Mouse (Mus musculus) thymus, adult 2 months (tissue): ENCODE data around the gene Clmn. TPM values are rescaled to one million over a fixed set of nuclear protein-coding genes. Genes with fewer than 3 reads are reported as not detected.

Experiments used
- DNase-seq: peaks from one replicate; pipeline ENCODE4 v3.0.0; 2021
- H3K27ac ChIP-seq: fragments of 200-500 bp; 2 replicates; pipeline ENCODE4 v1.5.1; 2012; ENCODE audit warnings: low read length, control low read depth; ENCODE audit not compliant: control insufficient read depth, insufficient read depth
- H3K27me3 ChIP-seq: fragments of 200-500 bp; 2 replicates; pipeline ENCODE4 v1.6.1; 2012; ENCODE audit warnings: mild to moderate bottlenecking, low read length, moderate library complexity, mixed read lengths; ENCODE audit not compliant: control insufficient read depth, insufficient read depth
- H3K36me3 ChIP-seq: fragments of 200-500 bp; 2 replicates; pipeline ENCODE4 v1.6.1; 2012; ENCODE audit warnings: mild to moderate bottlenecking, low read length, moderate library complexity; ENCODE audit not compliant: control insufficient read depth, insufficient read depth
- H3K4me1 ChIP-seq: fragments of 200-500 bp; replicated peaks from 2 replicates; pipeline ENCODE4 v1.6.1; 2012; ENCODE audit warnings: low read length; ENCODE audit not compliant: control insufficient read depth, insufficient read depth
- H3K4me3 ChIP-seq: fragments of 200-500 bp; 2 replicates; pipeline ENCODE4 v1.5.1; 2012; ENCODE audit warnings: mild to moderate bottlenecking, low read length, control low read depth, moderate library complexity; ENCODE audit not compliant: control insufficient read depth, insufficient read depth
- CTCF ChIP-seq: fragments of 200-500 bp; IDR thresholded peaks from 2 replicates; pipeline ENCODE4 v1.5.1; 2012; ENCODE audit warnings: mild to moderate bottlenecking, control low read depth, low read length, moderate library complexity, borderline replicate concordance; ENCODE audit not compliant: control insufficient read depth, poor library complexity, insufficient read depth; ENCODE audit errors: extremely low read depth
- POLR2A ChIP-seq: fragments of 200-500 bp; IDR thresholded peaks from 2 replicates; pipeline ENCODE4 v1.6.1; 2012; ENCODE audit warnings: mild to moderate bottlenecking, low read length, control low read depth, moderate library complexity; ENCODE audit not compliant: control insufficient read depth, poor library complexity, insufficient read depth; ENCODE audit errors: extremely low read depth
- WGBS: fragments of 180-500 bp; shearing (Covaris S2); methylation state at CpG from one replicate; pipeline ENCODE4 v1.1.7; 2018; 5-methylcytosine and 5-hydroxymethylcytosine counted together
- polyA plus RNA-seq: library from polyadenylated mRNA; depleted of rRNA; stranded (reverse); fragments of >200 nt; gene quantifications from 2 replicates; pipeline ENCODE4 v1.2.3, GENCODE M21; 2012

The Clmn gene
- polyA plus RNA-seq, 1 experiment: 1.0 TPM

- H3K4me3 ChIP-seq: no peak overlapping the region
- no peaks in the 10 kb centered on the region for H3K36me3 ChIP-seq
- no peak for DNase-seq
- no peak for TF ChIP-seq POLR2A
- no peak for TF ChIP-seq CTCF
- no peaks in the 10 kb centered on the region for H3K4me1 ChIP-seq
- no peaks in the 10 kb centered on the region; the same call in 1 of the 2 replicates for H3K27me3 ChIP-seq
- WGBS: 91% methylated on average over 6 of the region's 6 CpGs
- no peak overlapping the region for H3K27ac ChIP-seq
These were observed 3.0 kb upstream of the Clmn start for GRCm38 (mm10) chr12:104867851-104868250.

GRCm38 (mm10) chr12:104865166-104865535 lies 275 bp upstream of the Clmn start:
- H3K36me3 ChIP-seq: no peaks in the 10 kb centered on the region
- no peaks in the 10 kb centered on the region; the same call in 1 of the 2 replicates for H3K27me3 ChIP-seq
- TF ChIP-seq CTCF: no peak
- TF ChIP-seq POLR2A: no peak
- WGBS: 15% methylated on average over 7 of the region's 10 CpGs
- H3K4me3 ChIP-seq: no peak overlapping the region
- no peak for DNase-seq
- H3K4me1 ChIP-seq: no peaks in the 10 kb centered on the region
- no peak overlapping the region for H3K27ac ChIP-seq

- Histone ChIP-seq H3K36me3 (no peaks in the 10 kb centered on the region), H3K27ac (no peak overlapping the region), H3K4me3 (no peak overlapping the region), H3K27me3 (no peaks in the 10 kb centered on the region; the same call in 1 of the 2 replicates), H3K4me1 (no peaks in the 10 kb centered on the region)
- no peak for TF ChIP-seq POLR2A
- TF ChIP-seq CTCF: no peak
- DNase-seq: no peak
- WGBS: 73% methylated on average over 7 of the region's 7 CpGs
These were observed 1.2 kb downstream of the Clmn start for GRCm38 (mm10) chr12:104863653-104864052.

GRCm38 (mm10) chr12:104859140-104859539 lies 5.7 kb downstream of the Clmn start:
- no peaks in the 10 kb centered on the region; the same call in 1 of the 2 replicates for H3K27me3 ChIP-seq
- TF ChIP-seq CTCF: no peak
- no peak for TF ChIP-seq POLR2A
- no peaks in the 10 kb centered on the region for H3K4me1 ChIP-seq
- H3K4me3 ChIP-seq: no peak overlapping the region
- no peaks in the 10 kb centered on the region for H3K36me3 ChIP-seq
- no peak overlapping the region for H3K27ac ChIP-seq
- DNase-seq: no peak
- WGBS: 84% methylated on average over 7 of the region's 7 CpGs

- DNase-seq: no peak
- WGBS: 97% methylated on average over 5 of the region's 5 CpGs
- Histone ChIP-seq H3K4me1 (no peaks in the 10 kb centered on the region), H3K27ac (no peak overlapping the region), H3K36me3 (no peaks in the 10 kb centered on the region), H3K4me3 (no peak overlapping the region), H3K27me3 (no peaks in the 10 kb centered on the region; the same call in 1 of the 2 replicates)
- TF ChIP-seq CTCF: no peak
- no peak for TF ChIP-seq POLR2A
These were observed 6.1 kb downstream of the Clmn start for GRCm38 (mm10) chr12:104858732-104859131.

GRCm38 (mm10) chr12:104857614-104858013 lies 7.3 kb downstream of the Clmn start:
- Histone ChIP-seq H3K4me3 (no peak overlapping the region), H3K36me3 (no peaks in the 10 kb centered on the region), H3K27ac (no peak overlapping the region), H3K27me3 (no peaks in the 10 kb centered on the region), H3K4me1 (no peaks in the 10 kb centered on the region)
- TF ChIP-seq CTCF (no peak), POLR2A (no peak)
- DNase-seq: no peak
- 87% methylated on average over 10 of the region's 10 CpGs for WGBS

GRCm38 (mm10) chr12:104856540-104856939 lies 8.3 kb downstream of the Clmn start:
- no peak for DNase-seq
- H3K36me3 ChIP-seq: no peaks in the 10 kb centered on the region
- TF ChIP-seq CTCF (no peak), POLR2A (no peak)
- no peaks in the 10 kb centered on the region for H3K4me1 ChIP-seq
- H3K27me3 ChIP-seq: no peaks in the 10 kb centered on the region
- no peak overlapping the region for H3K27ac ChIP-seq
- no peak overlapping the region for H3K4me3 ChIP-seq
- 85% methylated on average over 3 of the region's 3 CpGs for WGBS
